Mouse (Mus musculus) ES-E14 (cell line): ENCODE data around the gene Oxld1.

Experiments
- MAFK ChIP-seq: IDR thresholded peaks from 2 replicates; pipeline ENCODE4 v1.6.1; 2014; ENCODE audit warnings: mild to moderate bottlenecking, low read depth, low read length, inconsistent platforms; ENCODE audit not compliant: insufficient read depth
- ZC3H11A ChIP-seq: IDR thresholded peaks from 2 replicates; pipeline ENCODE4 v1.6.1; 2012; ENCODE audit warnings: low read depth, mild to moderate bottlenecking, inconsistent platforms, low read length, borderline replicate concordance

- TF ChIP-seq MAFK, result no peak
- TF ChIP-seq ZC3H11A, result no peak
Observed at GRCm38 (mm10) chr11:120498891-120499290, 41.0 kb upstream of the Oxld1 start.
